ENCODE assay signal across 11 mouse cellular contexts in genomic region chr11:103556021-103556420, GRCm38 (mm10). TPM values are rescaled to one million over a fixed set of nuclear protein-coding genes. Genes with fewer than 3 reads are reported as not detected.
A peak's percentile ranks its signal among the peaks of the same experiment; 100 is the strongest.
DNase-seq lines count a peak whose midpoint lies in the region; ATAC-seq and TF ChIP-seq lines count a peak whose summit lies in the region.
"Had no signal": no experiment of that assay in that cellular context is flagged by ENCODE, and none has a peak within 500 bp of the region (broad histone marks: within the 10 kb centered on the region; RNA-seq: fewer than 3 reads in every experiment).

No protein-coding gene starts in this region.

- no peak for ATAC-seq in heart, embryonic 11.5 days (replicated peaks; ENCODE audit: insufficient number of reproducible peaks, low FRiP score, low TSS enrichment)
- ATAC-seq in midbrain, embryonic 15.5 days (replicated peaks): no peak

- DNase-seq in heart, adult 8-10 months (ENCODE audit: low spot score): peak; percentile 21
- peak; percentile 8 to 14 for DNase-seq in right cerebral cortex, adult 2 months (ENCODE audit: low spot score in 2 of 2)
- no peak for DNase-seq in right cerebral cortex, postnatal 25 days
- peak; percentile 2 to 36 for DNase-seq in layer of hippocampus, adult 2 months (ENCODE audit: low spot score in 2 of 2)
- peak; percentile 11 for DNase-seq in telencephalon, adult 2 months (ENCODE audit: low read depth, low spot score)
- DNase-seq in thymus, adult 2 months: no peak

- no peaks in the 10 kb centered on the region for H3K4me1 ChIP-seq in heart, embryonic 11.5 days (ENCODE audit: control insufficient read depth, insufficient read depth, low read length)
- no peaks in the 10 kb centered on the region for H3K4me1 ChIP-seq in midbrain, embryonic 15.5 days
- H3K4me1 ChIP-seq in thymus, adult 2 months (replicated peaks; ENCODE audit: control insufficient read depth, insufficient read depth, low read length): no peaks in the 10 kb centered on the region

- H3K27ac ChIP-seq in heart, embryonic 11.5 days (ENCODE audit: low read depth, low read length): no peak overlapping the region
- no peak overlapping the region for H3K27ac ChIP-seq in layer of hippocampus, adult 2 months
- no peak overlapping the region for H3K27ac ChIP-seq in midbrain, embryonic 15.5 days
- H3K27ac ChIP-seq in thymus, adult 2 months (ENCODE audit: control insufficient read depth, insufficient read depth, low read length): no peak overlapping the region

- TF ChIP-seq CTCF in layer of hippocampus, adult 2 months (conservative IDR thresholded peaks at IDR 0.05): peak; percentile 88
- TF ChIP-seq CTCF in thymus, adult 2 months (IDR thresholded peaks at IDR 0.05; ENCODE audit: borderline replicate concordance, control insufficient read depth, extremely low read depth, insufficient read depth, low read length, poor library complexity): no peak

- H3K9me3 ChIP-seq in heart, embryonic 11.5 days (replicated peaks; ENCODE audit: control insufficient read depth, low read length): no peaks in the 10 kb centered on the region
- no peaks in the 10 kb centered on the region for H3K9me3 ChIP-seq in midbrain, embryonic 15.5 days

- no peaks in the 10 kb centered on the region for H3K36me3 ChIP-seq in heart, embryonic 11.5 days (ENCODE audit: control insufficient read depth, insufficient read depth, low read length)
- H3K36me3 ChIP-seq in midbrain, embryonic 15.5 days (replicated peaks): no peaks in the 10 kb centered on the region
- H3K36me3 ChIP-seq in thymus, adult 2 months (ENCODE audit: control insufficient read depth, insufficient read depth, low read length): no peaks in the 10 kb centered on the region

- no peak for TF ChIP-seq POLR2A in thymus, adult 2 months (IDR thresholded peaks at IDR 0.05; ENCODE audit: control insufficient read depth, extremely low read depth, insufficient read depth, low read length, poor library complexity)

- H3K4me2 ChIP-seq in heart, embryonic 11.5 days: no peak overlapping the region
- H3K4me2 ChIP-seq in midbrain, embryonic 15.5 days: no peak overlapping the region

- H3K4me3 ChIP-seq in heart, embryonic 11.5 days (ENCODE audit: low read depth, low read length): no peak overlapping the region
- no peak overlapping the region for H3K4me3 ChIP-seq in layer of hippocampus, adult 2 months
- no peak overlapping the region for H3K4me3 ChIP-seq in midbrain, embryonic 15.5 days
- H3K4me3 ChIP-seq in thymus, adult 2 months (ENCODE audit: control insufficient read depth, insufficient read depth, low read length): no peak overlapping the region

- WGBS in heart, embryonic 11.5 days (ENCODE audit: insufficient replicate concordance): 67% methylated on average over 2 of the region's 2 CpGs
- 82% methylated on average over 2 of the region's 2 CpGs for WGBS in midbrain, embryonic 15.5 days
- WGBS in thymus, adult 2 months: 77% methylated on average over 2 of the region's 2 CpGs

- no peaks in the 10 kb centered on the region for H3K27me3 ChIP-seq in heart, embryonic 11.5 days (ENCODE audit: control insufficient read depth, insufficient read depth, low read length)
- no peaks in the 10 kb centered on the region for H3K27me3 ChIP-seq in midbrain, embryonic 15.5 days (replicated peaks)
- H3K27me3 ChIP-seq in thymus, adult 2 months (ENCODE audit: control insufficient read depth, insufficient read depth, low read length): no peaks in the 10 kb centered on the region

- H3K9ac ChIP-seq in heart, embryonic 11.5 days (ENCODE audit: low read depth, low read length): no peak overlapping the region
- no peak overlapping the region for H3K9ac ChIP-seq in midbrain, embryonic 15.5 days

RNA-seq across cellular contexts. Expression of gene Lrrc37a, which starts 51.6 kb away (rescaled TPM):
- not detected for total RNA-seq in heart, adult 8-10 months (2022)
- not detected in 2 replicates for polyA plus RNA-seq in heart, embryonic 11.5 days (2014; fragmentation: Nextera tagmentation; extraction: Ambion mirVana)
- total RNA-seq in layer of hippocampus, adult 2 months (2021): not detected
- not detected in 2 replicates for polyA plus RNA-seq in midbrain, embryonic 15.5 days (2015; fragmentation: Nextera tagmentation; extraction: Ambion mirVana)
- 0.01 TPM in 1 of 2 replicates, not detected in the other for polyA plus RNA-seq in thymus, adult 2 months (2012; rRNA removed)
- total RNA-seq: left cerebral cortex, postnatal 10 days had no signal
- polyA plus RNA-seq: frontal cortex, adult 2 months; neural tube, embryonic 11.5 days had no signal

Comparison
In these comparisons a context has a peak if more than half of its experiments do, and no peak if none do; other contexts are left out.
1. DNase-seq: peak in heart, adult 8-10 months (single experiment), right cerebral cortex, adult 2 months (2 of 2), layer of hippocampus, adult 2 months (2 of 2) and telencephalon, adult 2 months (single experiment); none in right cerebral cortex, postnatal 25 days (single experiment) and thymus, adult 2 months (single experiment).